Mouse (Mus musculus): ENCODE measurements around the gene D130052B06Rik. TPM values are rescaled to one million over a fixed set of nuclear protein-coding genes. Genes with fewer than 3 reads are reported as not detected.

Gene D130052B06Rik
- polyA plus RNA-seq, 1 experiment, result not detected

DNA sequence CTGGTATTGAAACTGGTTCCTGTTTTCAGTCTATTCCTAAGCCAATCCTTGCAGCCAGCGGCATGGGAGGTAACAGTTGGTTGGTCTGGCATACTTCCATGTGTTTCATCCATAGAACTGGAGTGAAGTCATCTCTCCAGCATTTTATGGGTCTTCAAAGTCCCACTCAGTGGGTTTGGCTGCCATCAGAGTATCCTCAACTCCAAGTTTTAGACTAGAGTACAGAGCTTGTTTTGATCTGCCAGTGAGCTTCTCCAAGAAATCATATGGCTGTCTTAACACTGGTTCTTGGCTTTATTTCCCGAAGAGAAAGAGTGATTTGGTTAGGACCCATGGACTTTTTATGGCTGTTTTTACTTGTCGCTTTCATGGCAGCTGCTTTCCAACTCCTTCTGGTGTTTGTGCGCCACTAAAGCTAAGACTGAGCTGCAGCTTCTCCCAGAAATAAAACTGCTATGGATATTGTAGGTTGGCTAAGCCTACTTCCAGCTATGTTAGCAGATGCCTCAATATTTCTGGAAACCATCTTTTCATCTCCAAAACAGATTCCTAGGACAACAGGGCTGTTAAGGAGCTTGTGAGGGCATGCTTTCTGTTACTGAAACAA, 28.1 kb downstream of the D130052B06Rik start:
- H3K36me3 ChIP-seq (ENCODE audit: control insufficient read depth, insufficient read depth, low read length), result no peaks in the 10 kb centered on the region
- no peaks in the 10 kb centered on the region for H3K4me1 ChIP-seq (ENCODE audit: control insufficient read depth, insufficient read depth, insufficient read length, low read length)
- 81% methylated on average over 4 of the region's 4 CpGs for WGBS
- H3K27ac ChIP-seq (ENCODE audit: insufficient read depth, low read depth, low read length), result no peak overlapping the region
- no peak overlapping the region for H3K4me3 ChIP-seq (ENCODE audit: low read depth, low read length)
- no peaks in the 10 kb centered on the region for H3K27me3 ChIP-seq (ENCODE audit: control insufficient read depth, insufficient read depth, low read length)
- TF ChIP-seq CTCF (IDR thresholded peaks at IDR 0.05; ENCODE audit: extremely low read depth, insufficient read length, insufficient replicate concordance, low read depth, low read length), result no peak

DNA sequence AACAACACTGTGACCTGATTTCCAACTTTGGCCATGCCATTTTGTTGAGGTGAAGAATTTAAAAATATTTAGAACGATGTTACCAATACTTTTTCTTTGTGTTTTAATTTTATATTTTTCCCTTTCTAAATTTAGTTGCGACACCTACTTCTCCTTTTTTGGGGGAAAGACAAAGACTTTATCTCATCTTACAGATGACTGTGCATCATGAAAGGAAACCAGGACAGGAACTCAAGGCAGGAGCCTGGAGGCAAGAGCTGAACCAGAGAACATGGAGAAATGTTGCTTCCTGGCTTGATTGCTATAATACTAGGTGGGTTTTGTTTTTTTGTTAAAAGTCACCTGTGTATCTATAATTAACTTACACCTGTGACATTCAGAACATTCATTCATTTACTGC, 38.0 kb downstream of the D130052B06Rik start:
- no peaks in the 10 kb centered on the region for H3K4me1 ChIP-seq (ENCODE audit: control insufficient read depth, insufficient read depth, insufficient read length, low read length)
- WGBS, result 84% methylated on average over 2 of the region's 2 CpGs
- TF ChIP-seq CTCF (IDR thresholded peaks at IDR 0.05; ENCODE audit: extremely low read depth, insufficient read length, insufficient replicate concordance, low read depth, low read length), result no peak
- no peak for TF ChIP-seq POLR2A (IDR thresholded peaks at IDR 0.05; ENCODE audit: low read depth, low read length)

DNA sequence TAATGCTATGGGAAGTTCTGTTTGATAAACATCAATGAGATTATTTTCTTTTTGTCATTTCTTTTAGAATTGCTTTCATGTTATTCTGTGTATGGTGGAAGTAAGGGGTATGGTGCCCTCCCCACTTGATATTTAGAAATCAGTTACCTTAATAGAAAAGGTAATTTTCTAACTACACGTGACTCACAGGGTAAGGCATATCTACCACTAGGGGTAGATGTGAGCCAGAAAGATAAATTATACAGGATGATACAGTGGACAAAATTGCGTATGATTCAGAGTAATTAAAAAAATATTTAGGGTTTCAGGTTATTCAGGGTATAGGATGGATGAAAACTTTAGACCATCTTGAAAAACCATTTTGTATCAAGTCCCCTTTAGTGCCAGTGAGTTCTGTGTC, 50.3 kb downstream of the D130052B06Rik start:
- no peak for TF ChIP-seq POLR2A (IDR thresholded peaks at IDR 0.05; ENCODE audit: low read depth, low read length)
- no peak for TF ChIP-seq CTCF (IDR thresholded peaks at IDR 0.05; ENCODE audit: extremely low read depth, insufficient read length, insufficient replicate concordance, low read depth, low read length)
- WGBS, result 61% methylated on average over 2 of the region's 2 CpGs
- Histone ChIP-seq H3K27me3 (ENCODE audit: control insufficient read depth, insufficient read depth, low read length) (no peaks in the 10 kb centered on the region), H3K27ac (ENCODE audit: insufficient read depth, low read depth, low read length) (no peak overlapping the region), H3K4me1 (ENCODE audit: control insufficient read depth, insufficient read depth, insufficient read length, low read length) (no peaks in the 10 kb centered on the region), H3K36me3 (ENCODE audit: control insufficient read depth, insufficient read depth, low read length) (no peaks in the 10 kb centered on the region), H3K4me3 (ENCODE audit: low read depth, low read length) (no peak overlapping the region)

More for the DNA sequence above, 38.0 kb downstream of the D130052B06Rik start:
- H3K36me3 ChIP-seq (ENCODE audit: control insufficient read depth, insufficient read depth, low read length), result no peaks in the 10 kb centered on the region
- H3K4me3 ChIP-seq (ENCODE audit: low read depth, low read length), result no peak overlapping the region
- H3K27ac ChIP-seq (ENCODE audit: insufficient read depth, low read depth, low read length), result no peak overlapping the region
- no peaks in the 10 kb centered on the region for H3K27me3 ChIP-seq (ENCODE audit: control insufficient read depth, insufficient read depth, low read length)

DNA sequence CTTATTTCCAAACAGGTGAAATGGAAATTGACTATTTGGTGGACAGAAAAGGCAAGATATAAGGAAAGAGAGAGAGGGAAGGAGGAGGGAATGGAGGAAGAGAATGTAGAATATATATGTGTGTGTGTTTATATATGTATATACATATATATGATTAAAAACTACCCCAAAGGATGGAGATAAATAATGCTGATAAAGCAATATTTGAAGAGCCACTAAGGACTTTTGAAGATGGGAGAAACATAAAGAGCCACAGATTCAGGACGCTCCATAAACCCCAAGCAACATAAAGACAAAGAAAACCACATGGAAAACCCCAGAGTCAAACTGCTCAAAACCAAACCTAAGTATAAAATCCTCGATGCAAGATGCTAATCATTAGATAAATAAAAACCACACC, 55.4 kb downstream of the D130052B06Rik start:
- no peak overlapping the region for H3K27ac ChIP-seq (ENCODE audit: insufficient read depth, low read depth, low read length)
- H3K4me3 ChIP-seq (ENCODE audit: low read depth, low read length), result no peak overlapping the region
- no peak for TF ChIP-seq CTCF (IDR thresholded peaks at IDR 0.05; ENCODE audit: extremely low read depth, insufficient read length, insufficient replicate concordance, low read depth, low read length)
- TF ChIP-seq POLR2A (IDR thresholded peaks at IDR 0.05; ENCODE audit: low read depth, low read length), result no peak
- no peaks in the 10 kb centered on the region for H3K27me3 ChIP-seq (ENCODE audit: control insufficient read depth, insufficient read depth, low read length)
- whole genome bisulfite sequencing, result 59% methylated on average over 2 of the region's 2 CpGs
- H3K4me1 ChIP-seq (ENCODE audit: control insufficient read depth, insufficient read depth, insufficient read length, low read length), result no peaks in the 10 kb centered on the region
- no peaks in the 10 kb centered on the region for H3K36me3 ChIP-seq (ENCODE audit: control insufficient read depth, insufficient read depth, low read length)

DNA sequence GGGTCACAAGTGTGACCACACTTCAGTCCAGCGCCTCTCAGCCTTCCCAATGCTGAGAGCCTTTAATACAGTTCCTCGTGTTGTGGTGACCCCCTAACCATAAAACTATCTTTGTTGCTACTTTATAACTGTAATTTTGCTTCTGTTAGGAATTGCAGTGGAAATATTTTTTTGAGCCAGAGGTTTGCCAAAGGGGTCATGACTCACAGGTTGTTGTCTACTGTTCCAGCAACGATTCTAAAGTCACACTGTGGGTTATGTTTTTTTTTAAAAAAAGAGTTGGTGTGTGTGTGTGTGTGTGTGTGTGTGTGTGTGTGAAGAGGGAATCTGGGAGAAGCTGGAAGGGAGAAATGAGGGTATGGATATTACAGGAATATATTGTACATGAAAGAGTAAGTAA, 56.1 kb downstream of the D130052B06Rik start:
- Histone ChIP-seq H3K4me3 (ENCODE audit: low read depth, low read length) (no peak overlapping the region), H3K36me3 (ENCODE audit: control insufficient read depth, insufficient read depth, low read length) (no peaks in the 10 kb centered on the region), H3K27ac (ENCODE audit: insufficient read depth, low read depth, low read length) (no peak overlapping the region), H3K27me3 (ENCODE audit: control insufficient read depth, insufficient read depth, low read length) (no peaks in the 10 kb centered on the region), H3K4me1 (ENCODE audit: control insufficient read depth, insufficient read depth, insufficient read length, low read length) (no peaks in the 10 kb centered on the region)
- 58% methylated on average over 3 of the region's 3 CpGs for WGBS
- TF ChIP-seq POLR2A (IDR thresholded peaks at IDR 0.05; ENCODE audit: low read depth, low read length) (no peak), CTCF (IDR thresholded peaks at IDR 0.05; ENCODE audit: extremely low read depth, insufficient read length, insufficient replicate concordance, low read depth, low read length) (no peak)

DNA sequence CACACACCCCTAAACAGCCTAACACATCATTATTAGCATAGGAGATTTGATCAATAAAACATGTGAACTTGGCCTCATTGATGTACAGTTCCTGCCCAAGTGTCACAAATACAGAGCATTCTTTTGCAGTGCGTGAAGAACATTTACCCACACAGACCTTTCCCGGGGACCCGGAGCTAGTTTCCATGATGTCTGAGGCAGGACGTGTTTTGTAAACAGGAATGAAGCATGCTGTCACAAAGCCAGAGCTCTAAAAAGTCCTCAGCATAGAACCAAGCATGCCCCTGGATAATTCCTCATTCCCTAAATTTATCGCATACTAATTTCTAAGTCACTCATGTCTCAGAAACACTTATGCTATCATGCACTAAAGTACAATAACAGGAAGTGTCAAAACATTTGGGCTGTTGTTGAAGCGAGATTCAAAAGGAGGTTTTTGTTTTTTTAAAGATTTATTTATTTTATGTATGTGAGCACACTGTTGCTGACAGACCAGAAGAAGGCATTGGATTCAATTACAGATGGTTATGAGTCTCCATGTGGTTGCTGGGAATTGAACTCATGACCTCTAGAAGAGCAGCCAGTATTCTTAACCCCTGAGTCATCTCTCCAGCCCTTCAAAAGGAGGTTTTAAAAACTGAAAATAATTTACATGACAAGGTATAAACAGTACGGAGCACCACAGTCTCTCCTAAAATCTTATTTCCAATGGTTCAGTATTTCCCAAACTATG, 56.9 kb downstream of the D130052B06Rik start:
- Histone ChIP-seq H3K27me3 (ENCODE audit: control insufficient read depth, insufficient read depth, low read length) (no peaks in the 10 kb centered on the region), H3K36me3 (ENCODE audit: control insufficient read depth, insufficient read depth, low read length) (no peaks in the 10 kb centered on the region), H3K4me1 (ENCODE audit: control insufficient read depth, insufficient read depth, insufficient read length, low read length) (no peaks in the 10 kb centered on the region), H3K4me3 (ENCODE audit: low read depth, low read length) (no peak overlapping the region), H3K27ac (ENCODE audit: insufficient read depth, low read depth, low read length) (no peak overlapping the region)
- TF ChIP-seq POLR2A (IDR thresholded peaks at IDR 0.05; ENCODE audit: low read depth, low read length), result no peak
- TF ChIP-seq CTCF (IDR thresholded peaks at IDR 0.05; ENCODE audit: extremely low read depth, insufficient read length, insufficient replicate concordance, low read depth, low read length), result no peak
- 65% methylated on average over 7 of the region's 7 CpGs for WGBS

DNA sequence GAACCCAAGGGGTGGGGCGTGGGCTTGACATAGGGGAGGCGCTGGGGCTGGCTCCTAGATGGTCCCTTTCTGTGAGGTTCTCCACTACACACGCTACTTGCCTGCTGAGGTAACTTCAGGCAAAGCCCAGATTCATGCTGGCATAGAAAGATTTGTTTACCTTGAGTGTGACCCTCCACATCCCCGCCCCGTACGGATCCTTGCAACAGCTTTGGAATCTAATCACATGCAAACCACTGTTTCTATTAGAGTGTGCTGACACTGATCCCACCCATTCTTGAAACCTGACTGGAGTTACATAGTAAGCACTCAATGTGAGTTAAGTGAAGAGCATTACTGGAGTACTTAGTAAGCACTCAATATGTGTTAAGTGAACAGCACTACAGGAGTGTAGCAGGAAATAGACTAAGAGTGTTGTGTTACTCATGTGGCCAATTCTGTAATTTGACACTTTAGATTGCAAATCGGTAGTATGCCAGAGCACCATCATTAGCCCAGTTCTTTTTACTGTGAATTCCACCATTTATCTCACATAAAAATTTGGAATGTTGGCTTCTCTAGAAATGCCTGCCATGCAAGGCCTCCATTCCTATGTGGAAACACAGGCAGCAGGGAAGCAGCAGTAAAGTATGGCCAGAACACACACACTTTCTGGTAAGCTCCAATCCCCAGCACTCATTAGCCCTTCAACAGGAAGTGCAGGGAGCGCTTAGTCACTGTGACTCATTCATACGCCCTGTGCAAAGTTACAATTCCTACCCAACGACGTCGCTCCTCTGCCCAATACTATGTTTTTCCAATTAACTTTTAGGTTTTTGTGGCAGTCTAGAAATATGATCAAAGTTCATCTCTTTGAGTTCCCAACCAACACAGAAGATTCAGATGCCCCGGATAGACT, 61.2 kb downstream of the D130052B06Rik start:
- Histone ChIP-seq H3K27me3 (ENCODE audit: control insufficient read depth, insufficient read depth, low read length) (no peaks in the 10 kb centered on the region), H3K27ac (ENCODE audit: insufficient read depth, low read depth, low read length) (no peak overlapping the region), H3K4me3 (ENCODE audit: low read depth, low read length) (no peak overlapping the region), H3K4me1 (ENCODE audit: control insufficient read depth, insufficient read depth, insufficient read length, low read length) (no peaks in the 10 kb centered on the region), H3K36me3 (ENCODE audit: control insufficient read depth, insufficient read depth, low read length) (no peaks in the 10 kb centered on the region)
- no peak for TF ChIP-seq POLR2A (IDR thresholded peaks at IDR 0.05; ENCODE audit: low read depth, low read length)
- TF ChIP-seq CTCF (IDR thresholded peaks at IDR 0.05; ENCODE audit: extremely low read depth, insufficient read length, insufficient replicate concordance, low read depth, low read length), result no peak
- WGBS, result 62% methylated on average over 13 of the region's 13 CpGs
